Mouse (Mus musculus): ENCODE measurements around the gene Tsc22d1.

DNA sequence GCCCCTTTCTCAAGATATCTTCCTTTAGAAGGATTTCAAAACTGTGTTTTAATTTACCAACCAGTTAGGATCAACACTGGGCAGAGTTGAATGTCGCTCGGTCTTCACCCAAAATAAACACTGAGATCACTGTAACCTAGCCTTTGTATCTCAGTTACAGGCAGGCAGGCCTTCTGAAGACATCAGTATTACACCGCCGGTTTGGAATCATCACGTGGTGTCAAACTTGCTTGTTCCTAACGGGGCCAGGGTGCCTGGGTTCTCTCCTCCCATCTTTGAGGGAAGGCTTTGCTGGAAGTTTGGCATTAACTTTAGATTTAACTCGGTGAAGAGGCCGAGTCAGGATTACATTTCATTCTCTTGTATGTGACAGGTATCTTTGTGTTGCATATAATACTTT lies 5.7 kb upstream of the Tsc22d1 start:
- TF ChIP-seq CTCF (IDR thresholded peaks at IDR 0.05; ENCODE audit: low read depth, low read length) (no peak), POLR2A (IDR thresholded peaks at IDR 0.05; ENCODE audit: extremely low read depth, insufficient read depth, low read length) (no peak)

All from liver, adult 2 months (tissue).